9 mouse cellular contexts compared by ENCODE assay signal in genomic region chr10:45473663-45474333, GRCm38 (mm10). TPM values are rescaled to one million over a fixed set of nuclear protein-coding genes. Genes with fewer than 3 reads are reported as not detected.
A peak's percentile ranks its signal among the peaks of the same experiment; 100 is the strongest.
DNase-seq lines count a peak whose midpoint lies in the region; ATAC-seq and TF ChIP-seq lines count a peak whose summit lies in the region.
"Had no signal": no experiment of that assay in that cellular context is flagged by ENCODE, and none has a peak within 500 bp of the region (broad histone marks: within the 10 kb centered on the region; RNA-seq: fewer than 3 reads in every experiment).

No protein-coding gene starts in this region.

- no peak for TF ChIP-seq POLR2A in kidney, adult 2 months (IDR thresholded peaks at IDR 0.05; ENCODE audit: low read depth, low read length)

- H3K4me3 ChIP-seq in kidney, embryonic 14.5 days (ENCODE audit: low read length): peak overlapping the region; percentile 28
- H3K4me3 ChIP-seq in hindbrain, embryonic 12.5 days: peak overlapping the region; percentile 33
- peak overlapping the region; percentile 26 for H3K4me3 ChIP-seq in midbrain, embryonic 13.5 days (replicated peaks)
- H3K4me3 ChIP-seq in kidney, adult 2 months (ENCODE audit: insufficient read depth, low read depth, low read length): no peak overlapping the region

- TF ChIP-seq CTCF in kidney, adult 2 months (conservative IDR thresholded peaks at IDR 0.05; ENCODE audit: insufficient read depth, insufficient read length, low read depth, low read length): no peak

- no peak overlapping the region for H3K9ac ChIP-seq in kidney, embryonic 14.5 days (ENCODE audit: low read depth, low read length)
- peak overlapping the region; percentile 50 for H3K9ac ChIP-seq in hindbrain, embryonic 12.5 days
- H3K9ac ChIP-seq in midbrain, embryonic 13.5 days (replicated peaks): peak overlapping the region; percentile 41; the same call in 1 of the 2 replicates

- peak overlapping the region; percentile 33 for H3K4me2 ChIP-seq in kidney, embryonic 14.5 days (replicated peaks; ENCODE audit: low read depth, low read length)
- peak overlapping the region; percentile 58 for H3K4me2 ChIP-seq in hindbrain, embryonic 12.5 days (replicated peaks)
- peak overlapping the region; percentile 51 for H3K4me2 ChIP-seq in midbrain, embryonic 13.5 days (replicated peaks)

- under 1% methylated on average over 21 of the region's 21 CpGs for WGBS in kidney, embryonic 14.5 days
- WGBS in hindbrain, embryonic 12.5 days: 2% methylated on average over 21 of the region's 21 CpGs
- under 1% methylated on average over 21 of the region's 21 CpGs for WGBS in midbrain, embryonic 13.5 days
- 3% methylated on average over 21 of the region's 21 CpGs for WGBS in kidney, adult 2 months

- no peak overlapping the region for H3K27ac ChIP-seq in kidney, embryonic 14.5 days (ENCODE audit: low read depth, low read length)
- no peak overlapping the region for H3K27ac ChIP-seq in hindbrain, embryonic 12.5 days
- no peak overlapping the region for H3K27ac ChIP-seq in midbrain, embryonic 13.5 days
- H3K27ac ChIP-seq in kidney, adult 2 months (ENCODE audit: insufficient read depth, low read depth, low read length): no peak overlapping the region

- peaks cover 2% of the 10 kb centered on the region; the same call in 1 of the 2 replicates for H3K4me1 ChIP-seq in kidney, embryonic 14.5 days (ENCODE audit: control insufficient read depth, insufficient read depth, low read length)
- peaks cover 13% of the 10 kb centered on the region for H3K4me1 ChIP-seq in hindbrain, embryonic 12.5 days
- H3K4me1 ChIP-seq in midbrain, embryonic 13.5 days (replicated peaks): peaks cover 31% of the 10 kb centered on the region
- no peaks in the 10 kb centered on the region for H3K4me1 ChIP-seq in kidney, adult 2 months (ENCODE audit: control insufficient read depth, insufficient read depth, low read length)

- H3K27me3 ChIP-seq in kidney, embryonic 14.5 days (ENCODE audit: control insufficient read depth, insufficient read depth, low read length): peaks cover 30% of the 10 kb centered on the region
- 0 out of 2 replicates have a peak, but pooled peaks cover 8% of the 10 kb centered on the region for H3K27me3 ChIP-seq in hindbrain, embryonic 12.5 days
- peaks cover 21% of the 10 kb centered on the region for H3K27me3 ChIP-seq in midbrain, embryonic 13.5 days
- peaks cover 9% of the 10 kb centered on the region for H3K27me3 ChIP-seq in kidney, adult 2 months (replicated peaks; ENCODE audit: control insufficient read depth, insufficient read depth, low read length)

- no peaks in the 10 kb centered on the region for H3K9me3 ChIP-seq in kidney, embryonic 14.5 days (ENCODE audit: control insufficient read depth, low read length)
- no peaks in the 10 kb centered on the region for H3K9me3 ChIP-seq in hindbrain, embryonic 12.5 days (replicated peaks)
- no peaks in the 10 kb centered on the region for H3K9me3 ChIP-seq in midbrain, embryonic 13.5 days

- no peak for ATAC-seq in kidney, embryonic 14.5 days (ENCODE audit: low FRiP score, low TSS enrichment)
- ATAC-seq in hindbrain, embryonic 12.5 days (ENCODE audit: low FRiP score): no peak
- ATAC-seq in midbrain, embryonic 13.5 days: no peak
- ATAC-seq: Patski had no signal

- DNase-seq in kidney, postnatal 14 days: no peak
- DNase-seq in embryo, embryonic 10 days (ENCODE audit: low spot score): peak; percentile 50
- DNase-seq in spleen, postnatal 10 days (ENCODE audit: low spot score in 2 of 2): no peak
- DNase-seq in urinary bladder, adult 18-20 months (ENCODE audit: low spot score in 2 of 2): no peak
- no peak for DNase-seq in kidney, adult 2 months

- no peaks in the 10 kb centered on the region for H3K36me3 ChIP-seq in kidney, embryonic 14.5 days (ENCODE audit: control insufficient read depth, insufficient read depth, low read length)
- H3K36me3 ChIP-seq in hindbrain, embryonic 12.5 days: no peaks in the 10 kb centered on the region
- no peaks in the 10 kb centered on the region for H3K36me3 ChIP-seq in midbrain, embryonic 13.5 days
- no peaks in the 10 kb centered on the region for H3K36me3 ChIP-seq in kidney, adult 2 months (ENCODE audit: control insufficient read depth, insufficient read depth, low read length)

RNA-seq across cellular contexts. Expression of gene Lin28b, which starts 12.4 kb away (rescaled TPM):
- polyA plus RNA-seq in kidney, embryonic 14.5 days (2014; fragmentation: Nextera tagmentation; extraction: Ambion mirVana): 1.8 and 3.1 TPM in 2 replicates
- polyA plus RNA-seq in hindbrain, embryonic 12.5 days (2016; fragmentation: Nextera tagmentation; extraction: Ambion mirVana): 11.1 and 12.7 TPM in 2 replicates
- 10.3 and 13.2 TPM in 2 replicates for polyA plus RNA-seq in midbrain, embryonic 13.5 days (2015; fragmentation: Nextera tagmentation; extraction: Ambion mirVana)
- 0.01 TPM in 1 of 2 replicates, not detected in the other for polyA plus RNA-seq in kidney, adult 2 months (2012; rRNA removed)
- polyA plus RNA-seq: Patski had no signal
